Mouse (Mus musculus) thymus, adult 2 months (tissue): ENCODE results near the gene Haus8. TPM values are rescaled to one million over a fixed set of nuclear protein-coding genes. Genes with fewer than 3 reads are reported as not detected.
A peak's percentile ranks its signal among the peaks of the same experiment; 100 is the strongest.
"Not testable (repeated sequence)": the region's sequence is repeated elsewhere in the genome, so short reads cannot be mapped to it uniquely, and the experiment has no call there.

ENCODE experiments used
- DNase-seq: peaks from one replicate; pipeline ENCODE4 v3.0.0; 2021
- H3K27ac ChIP-seq: fragments of 200-500 bp; 2 replicates; pipeline ENCODE4 v1.5.1; 2012; ENCODE audit warnings: low read length, control low read depth; ENCODE audit not compliant: control insufficient read depth, insufficient read depth
- H3K27me3 ChIP-seq: fragments of 200-500 bp; 2 replicates; pipeline ENCODE4 v1.6.1; 2012; ENCODE audit warnings: mild to moderate bottlenecking, low read length, moderate library complexity, mixed read lengths; ENCODE audit not compliant: control insufficient read depth, insufficient read depth
- H3K36me3 ChIP-seq: fragments of 200-500 bp; 2 replicates; pipeline ENCODE4 v1.6.1; 2012; ENCODE audit warnings: mild to moderate bottlenecking, low read length, moderate library complexity; ENCODE audit not compliant: control insufficient read depth, insufficient read depth
- H3K4me1 ChIP-seq: fragments of 200-500 bp; replicated peaks from 2 replicates; pipeline ENCODE4 v1.6.1; 2012; ENCODE audit warnings: low read length; ENCODE audit not compliant: control insufficient read depth, insufficient read depth
- H3K4me3 ChIP-seq: fragments of 200-500 bp; 2 replicates; pipeline ENCODE4 v1.5.1; 2012; ENCODE audit warnings: mild to moderate bottlenecking, low read length, control low read depth, moderate library complexity; ENCODE audit not compliant: control insufficient read depth, insufficient read depth
- CTCF ChIP-seq: fragments of 200-500 bp; IDR thresholded peaks from 2 replicates; pipeline ENCODE4 v1.5.1; 2012; ENCODE audit warnings: mild to moderate bottlenecking, control low read depth, low read length, moderate library complexity, borderline replicate concordance; ENCODE audit not compliant: control insufficient read depth, poor library complexity, insufficient read depth; ENCODE audit errors: extremely low read depth
- POLR2A ChIP-seq: fragments of 200-500 bp; IDR thresholded peaks from 2 replicates; pipeline ENCODE4 v1.6.1; 2012; ENCODE audit warnings: mild to moderate bottlenecking, low read length, control low read depth, moderate library complexity; ENCODE audit not compliant: control insufficient read depth, poor library complexity, insufficient read depth; ENCODE audit errors: extremely low read depth
- WGBS: fragments of 180-500 bp; shearing (Covaris S2); methylation state at CpG from one replicate; pipeline ENCODE4 v1.1.7; 2018; 5-methylcytosine and 5-hydroxymethylcytosine counted together
- polyA plus RNA-seq: library from polyadenylated mRNA; depleted of rRNA; stranded (reverse); fragments of >200 nt; gene quantifications from 2 replicates; pipeline ENCODE4 v1.2.3, GENCODE M21; 2012; rRNA removed

Gene Haus8
- polyA plus RNA-seq = 17.7 and 18.5 TPM in 2 replicates

- peak within 1 kb of the TSS; percentile 72 for H3K27ac ChIP-seq
- WGBS = under 1% methylated on average over 84 of the region's 84 CpGs
- peak; percentile 98 for DNase-seq
- TF ChIP-seq POLR2A = peak; percentile 51
- no peak; the same call in 1 of the 2 replicates for TF ChIP-seq CTCF
- H3K27me3 ChIP-seq = no peaks in the 10 kb centered on the region
- H3K4me3 ChIP-seq = peak within 1 kb of the TSS; percentile 78
- no peaks in the 10 kb centered on the region for H3K36me3 ChIP-seq
- peaks cover 25% of the 10 kb centered on the region for H3K4me1 ChIP-seq
Measured at GRCm38 (mm10) chr8:71272286-71273150, at the start of gene Haus8, which contains the start of gene Myo9b. Gene Haus8, minus strand, starts transcription at chr8:71272934. Gene Myo9b, plus strand, starts transcription at chr8:71272714.

GRCm38 (mm10) chr8:71319760-71320159, 47.0 kb upstream of the Haus8 start:
- not testable (repeated sequence) for H3K27me3 ChIP-seq, H3K4me3 ChIP-seq, H3K27ac ChIP-seq, DNase-seq, H3K4me1 ChIP-seq
- peaks cover 34% of the 10 kb centered on the region for H3K36me3 ChIP-seq
- 83% methylated on average over 2 of the region's 2 CpGs for WGBS

GRCm38 (mm10) chr8:71318610-71319009, 45.9 kb upstream of the Haus8 start:
- not testable (repeated sequence) for H3K27me3 ChIP-seq, DNase-seq, H3K4me1 ChIP-seq, H3K27ac ChIP-seq, H3K4me3 ChIP-seq
- peaks cover 23% of the 10 kb centered on the region for H3K36me3 ChIP-seq
- 95% methylated on average over 5 of the region's 5 CpGs for WGBS

- H3K36me3 ChIP-seq = peaks cover 10% of the 10 kb centered on the region
- TF ChIP-seq POLR2A (no peak), CTCF (no peak)
- H3K4me1 ChIP-seq = no peaks in the 10 kb centered on the region
- no peaks in the 10 kb centered on the region for H3K27me3 ChIP-seq
- DNase-seq = no peak
- no peak overlapping the region for H3K4me3 ChIP-seq
- no peak overlapping the region for H3K27ac ChIP-seq
Measured at GRCm38 (mm10) chr8:71316486-71317031, 43.8 kb upstream of the Haus8 start.

GRCm38 (mm10) chr8:71315972-71316371, 43.2 kb upstream of the Haus8 start:
- WGBS = 98% methylated on average over 5 of the region's 5 CpGs
- no peak overlapping the region for H3K4me3 ChIP-seq
- no peaks in the 10 kb centered on the region for H3K4me1 ChIP-seq
- TF ChIP-seq POLR2A (no peak), CTCF (no peak)
- H3K27ac ChIP-seq = no peak overlapping the region
- H3K36me3 ChIP-seq = peaks cover 6% of the 10 kb centered on the region
- DNase-seq = no peak
- H3K27me3 ChIP-seq = no peaks in the 10 kb centered on the region

GRCm38 (mm10) chr8:71313951-71314350, 41.2 kb upstream of the Haus8 start:
- peaks cover 6% of the 10 kb centered on the region for H3K36me3 ChIP-seq
- H3K4me3 ChIP-seq = no peak overlapping the region
- no peak overlapping the region for H3K27ac ChIP-seq
- no peak for DNase-seq
- 100% methylated on average over 2 of the region's 2 CpGs for WGBS
- no peaks in the 10 kb centered on the region for H3K27me3 ChIP-seq
- H3K4me1 ChIP-seq = peaks cover 4% of the 10 kb centered on the region; the same call in 1 of the 2 replicates
- TF ChIP-seq POLR2A (no peak), CTCF (no peak)
